In the genomic region with DNA sequence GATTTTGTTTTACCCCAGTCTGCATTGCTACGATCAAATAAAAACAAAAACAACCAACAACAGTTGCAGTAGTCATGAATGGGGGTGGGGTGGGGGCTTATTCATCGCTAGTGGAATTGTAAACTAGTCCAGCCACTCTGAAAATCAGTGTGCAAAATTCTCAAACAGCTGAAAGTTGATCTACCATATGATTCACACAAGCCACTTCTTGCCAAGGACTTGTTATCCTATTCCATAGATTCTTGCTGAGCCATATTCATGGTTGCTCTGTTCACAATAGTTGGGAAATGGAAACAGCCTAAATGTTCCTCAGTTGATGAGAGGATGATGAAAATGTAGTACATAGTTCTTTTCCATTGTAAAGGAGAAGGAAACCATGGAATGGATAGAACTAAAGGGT, we compare ENCODE assay signal across 24 mouse cellular contexts. TPM values are rescaled to one million over a fixed set of nuclear protein-coding genes. Genes with fewer than 3 reads are reported as not detected.
DNase-seq lines count a peak whose midpoint lies in the region; ATAC-seq and TF ChIP-seq lines count a peak whose summit lies in the region.
"Had no signal": no experiment of that assay in that cellular context is flagged by ENCODE, and none has a peak within 500 bp of the region (broad histone marks: within the 10 kb centered on the region; RNA-seq: fewer than 3 reads in every experiment).

No protein-coding gene starts in this region.

- no peak overlapping the region for H3K4me3 ChIP-seq in midbrain, embryonic 11.5 days (ENCODE audit: low read depth, low read length)
- H3K4me3 ChIP-seq in midbrain, embryonic 13.5 days (replicated peaks), result no peak overlapping the region
- H3K4me3 ChIP-seq in embryonic fibroblast, embryonic 13.5 days (ENCODE audit: insufficient read depth, low read length), result no peak overlapping the region
- H3K4me3 ChIP-seq in lung, adult 2 months (replicated peaks; ENCODE audit: extremely low read depth, low read depth, low read length), result no peak overlapping the region

- no peaks in the 10 kb centered on the region for H3K9me3 ChIP-seq in midbrain, embryonic 11.5 days (ENCODE audit: control insufficient read depth, low read length)
- no peaks in the 10 kb centered on the region for H3K9me3 ChIP-seq in midbrain, embryonic 13.5 days
- H3K9me3 ChIP-seq: G1E had no signal

- H3K9ac ChIP-seq in midbrain, embryonic 11.5 days (ENCODE audit: low read length), result no peak overlapping the region
- H3K9ac ChIP-seq in midbrain, embryonic 13.5 days (replicated peaks), result no peak overlapping the region

- TF ChIP-seq CTCF in embryonic fibroblast, embryonic 13.5 days (IDR thresholded peaks at IDR 0.05; ENCODE audit: borderline replicate concordance, insufficient read depth, low read length), result no peak
- TF ChIP-seq CTCF in lung, adult 2 months (IDR thresholded peaks at IDR 0.05; ENCODE audit: insufficient read depth, low read length), result no peak

- DNase-seq in midbrain, embryonic 11.5 days (ENCODE audit: low spot score, missing footprints), result peak; percentile 14
- DNase-seq in 3T3-L1 (ENCODE audit: low read depth, low spot score) (peak; percentile 69), NIH3T3 (ENCODE audit: low read depth) (peak; percentile 63)
- DNase-seq in ovary, postnatal 14 days (ENCODE audit: low spot score), result no peak
- no peak for DNase-seq in thymus, postnatal 36 days
- DNase-seq in lung, adult 2 months, result no peak
- DNase-seq: adrenal gland, adult 2 months; adrenal gland, adult 8-10 months; adrenal gland, postnatal 10 days; adrenal gland, postnatal 14 days; adrenal gland, postnatal 25 days; adrenal gland, postnatal 36 days; B cell, adult 2 months; cerebellum, adult 11 months; cerebellum, adult 11-12 months; cerebellum, adult 18-20 months; cerebellum, adult 2 months had no signal

- no peaks in the 10 kb centered on the region for H3K27me3 ChIP-seq in midbrain, embryonic 11.5 days (ENCODE audit: control insufficient read depth, insufficient read depth, low read length)
- H3K27me3 ChIP-seq in midbrain, embryonic 13.5 days, result no peaks in the 10 kb centered on the region
- H3K27me3 ChIP-seq: CH12.LX, Patski had no signal

- no peaks in the 10 kb centered on the region for H3K36me3 ChIP-seq in midbrain, embryonic 11.5 days (ENCODE audit: control insufficient read depth, insufficient read depth, low read length)
- no peaks in the 10 kb centered on the region for H3K36me3 ChIP-seq in midbrain, embryonic 13.5 days
- H3K36me3 ChIP-seq: G1E had no signal

- no peaks in the 10 kb centered on the region for H3K4me1 ChIP-seq in midbrain, embryonic 11.5 days (ENCODE audit: control insufficient read depth, insufficient read depth, low read length)
- H3K4me1 ChIP-seq in midbrain, embryonic 13.5 days (replicated peaks), result 0 out of 2 replicates have a peak, but pooled peaks cover under 1% of the 10 kb centered on the region
- no peaks in the 10 kb centered on the region; the same call in 1 of the 2 replicates for H3K4me1 ChIP-seq in embryonic fibroblast, embryonic 13.5 days (ENCODE audit: control insufficient read depth, insufficient read depth, low read length)
- H3K4me1 ChIP-seq in lung, adult 2 months (ENCODE audit: control insufficient read depth, insufficient read depth, low read length), result no peaks in the 10 kb centered on the region

- no peak overlapping the region for H3K4me2 ChIP-seq in midbrain, embryonic 11.5 days
- H3K4me2 ChIP-seq in midbrain, embryonic 13.5 days (replicated peaks), result no peak overlapping the region

- ATAC-seq in midbrain, embryonic 11.5 days (ENCODE audit: low FRiP score), result no peak
- no peak for ATAC-seq in midbrain, embryonic 13.5 days
- ATAC-seq: activated CD4-positive, CD25-positive, alpha-beta regulatory T cell, adult 4 months; CD4-positive, CD25-positive, alpha-beta regulatory T cell, adult 4 months; Patski had no signal

- WGBS in midbrain, embryonic 11.5 days, result 75% methylated on average over 2 of the region's 2 CpGs
- 88% methylated on average over 2 of the region's 2 CpGs for WGBS in midbrain, embryonic 13.5 days
- WGBS in lung, adult 2 months, result 74% methylated on average over 2 of the region's 2 CpGs

- H3K27ac ChIP-seq in midbrain, embryonic 11.5 days (ENCODE audit: low read depth, low read length), result no peak overlapping the region
- H3K27ac ChIP-seq in midbrain, embryonic 13.5 days, result no peak overlapping the region
- H3K27ac ChIP-seq in embryonic fibroblast, embryonic 13.5 days (ENCODE audit: insufficient read depth, low read length), result peak overlapping the region; percentile 61; the same call in 1 of the 2 replicates

- TF ChIP-seq POLR2A in embryonic fibroblast, embryonic 13.5 days (IDR thresholded peaks at IDR 0.05; ENCODE audit: low read depth, low read length), result no peak
- TF ChIP-seq POLR2A in lung, adult 2 months (IDR thresholded peaks at IDR 0.05; ENCODE audit: borderline replicate concordance, extremely low read depth, low read depth, low read length), result no peak

RNA-seq across cellular contexts. Expression of a gene that starts 24.4 kb away (rescaled TPM):
- polyA plus RNA-seq in midbrain, embryonic 11.5 days (2014; fragmentation: Nextera tagmentation; extraction: Ambion mirVana), result 16.7 and 17.1 TPM in 2 replicates
- 18.6 and 22.2 TPM in 2 replicates for polyA plus RNA-seq in midbrain, embryonic 13.5 days (2015; fragmentation: Nextera tagmentation; extraction: Ambion mirVana)
- polyA plus RNA-seq in embryonic fibroblast, embryonic 13.5 days (2011; ENCODE audit: insufficient read length, low read depth, missing spikeins), result 27.7 and 38.7 TPM in 2 replicates
- 1.6 and 3.5 TPM in 2 replicates for polyA plus RNA-seq in lung, adult 2 months (2012; rRNA removed)

Comparison
In these comparisons a context has a peak if more than half of its experiments do, and no peak if none do; other contexts are left out.
1. DNase-seq: peak in midbrain, embryonic 11.5 days (single experiment), 3T3-L1 (single experiment) and NIH3T3 (single experiment); none in ovary, postnatal 14 days (single experiment), thymus, postnatal 36 days (0 of 2) and lung, adult 2 months (single experiment).